12 mouse cellular contexts compared by ENCODE assay signal in the genomic region with DNA sequence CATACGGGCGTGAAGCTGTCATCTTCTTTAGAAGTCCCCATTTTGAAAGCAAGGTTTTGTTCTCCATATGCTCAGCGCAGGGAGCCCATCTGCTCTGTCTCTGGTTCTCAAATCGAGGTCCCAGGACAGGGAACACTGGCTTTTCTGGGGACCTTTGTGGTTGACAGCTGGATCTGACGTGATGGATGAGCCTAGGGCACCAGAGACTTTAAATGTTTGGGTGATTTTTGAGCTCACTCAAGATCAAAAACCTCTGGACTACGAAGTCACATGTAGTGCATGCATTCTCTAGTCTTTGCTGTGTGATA.
"Had no signal": no experiment of that assay in that cellular context is flagged by ENCODE, and none has a peak within 500 bp of the region (broad histone marks: within the 10 kb centered on the region; RNA-seq: fewer than 3 reads in every experiment).

No protein-coding gene starts in this region.

- H3K4me3 ChIP-seq: limb, embryonic 15.5 days; liver, embryonic 12.5 days; midbrain, embryonic 12.5 days; neural tube, embryonic 13.5 days had no signal

- DNase-seq: kidney, adult 18-20 months; kidney, postnatal 10 days; layer of hippocampus, postnatal 36 days; lung, embryonic 14.5 days; lung, postnatal 10 days; thymus, adult 18-20 months; thymus, postnatal 14 days had no signal

- H3K27ac ChIP-seq: limb, embryonic 15.5 days; liver, embryonic 12.5 days; macrophage; midbrain, embryonic 12.5 days; neural tube, embryonic 13.5 days had no signal
